Mouse (Mus musculus) spleen, embryonic (tissue): ENCODE data around the gene Znrf1.

ENCODE experiments used
- CTCF ChIA-PET: fragments of 350-600 bp; sonication (Branson Sonifier 250); formaldehyde crosslinking; loops from one replicate; lab custom pipeline; 2022; lab: Charles Lee

Gene Znrf1

DNA sequence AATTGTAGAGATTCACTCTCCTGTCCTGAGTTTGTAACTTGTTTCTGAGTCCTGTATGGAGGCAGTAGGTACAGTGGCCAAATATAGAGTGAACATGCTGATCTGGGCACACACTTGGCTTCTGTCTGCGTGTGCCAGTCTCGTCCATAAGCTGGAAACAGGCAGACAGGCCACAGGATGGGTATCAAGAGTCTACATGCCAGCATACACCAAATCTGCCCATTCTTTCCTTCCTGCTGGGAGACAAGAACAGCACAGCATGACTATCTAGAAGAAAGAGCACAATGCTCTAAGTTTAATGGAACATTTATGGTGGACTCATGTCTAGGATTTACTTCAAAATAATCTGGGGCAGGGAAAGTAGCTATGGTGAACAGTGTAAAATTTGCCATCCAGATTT, 59.1 kb downstream of the Znrf1 start:
- CTCF ChIA-PET: no interaction called here

DNA sequence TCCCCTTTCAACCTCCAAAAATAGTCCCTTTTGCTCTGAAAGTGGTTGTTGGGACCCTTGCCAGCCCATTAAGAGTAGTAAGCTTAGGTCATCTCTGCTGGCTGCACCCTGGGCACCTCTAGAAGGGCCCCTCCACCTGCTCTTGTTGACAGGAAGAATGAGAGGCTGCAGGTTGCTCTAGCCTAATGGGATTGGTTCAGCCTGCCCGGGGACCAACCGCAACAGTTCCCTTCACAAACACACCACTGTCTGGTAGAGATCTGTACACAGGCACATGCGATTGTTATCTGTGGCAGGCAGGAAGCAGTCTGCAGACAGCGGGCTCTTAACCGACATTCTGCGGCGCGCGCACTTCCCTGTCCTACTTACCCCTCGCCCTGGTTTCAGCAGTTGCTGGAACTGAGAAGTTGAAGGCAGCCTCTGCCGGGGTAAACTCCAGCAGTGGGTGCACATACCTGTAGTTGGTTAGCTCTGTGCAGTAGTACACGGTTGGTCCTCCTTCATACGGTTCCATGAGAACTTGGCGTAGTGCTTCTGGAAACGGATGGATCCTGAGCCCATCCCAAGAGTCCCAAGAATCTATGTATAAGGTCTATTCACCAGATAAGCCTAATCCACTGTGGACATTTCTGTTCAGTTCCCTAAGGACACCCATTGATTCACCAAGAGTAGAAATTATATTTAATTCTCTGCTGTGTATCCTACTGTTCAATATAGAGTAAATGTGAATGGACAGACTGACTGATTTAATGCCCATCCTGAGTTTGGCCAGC, 60.0 kb downstream of the Znrf1 start:
- CTCF ChIA-PET: no interaction called here

DNA sequence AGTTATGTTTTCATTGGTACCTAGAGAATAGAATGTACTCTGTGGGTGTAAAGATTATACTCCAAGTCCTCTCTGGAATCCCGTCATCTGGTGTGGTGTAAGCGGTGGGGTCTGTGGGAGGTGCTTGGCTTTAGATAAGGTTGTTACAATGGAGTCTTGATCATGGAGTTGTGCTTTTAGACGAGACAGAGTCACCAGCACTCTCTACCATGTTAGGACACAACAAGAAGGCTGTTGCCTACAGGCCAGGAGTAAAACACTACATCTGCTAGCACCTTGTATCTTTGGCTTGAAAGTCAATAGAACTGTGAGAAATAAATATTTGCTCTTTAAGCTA, 60.6 kb downstream of the Znrf1 start:
- CTCF ChIA-PET: no interaction called here

DNA sequence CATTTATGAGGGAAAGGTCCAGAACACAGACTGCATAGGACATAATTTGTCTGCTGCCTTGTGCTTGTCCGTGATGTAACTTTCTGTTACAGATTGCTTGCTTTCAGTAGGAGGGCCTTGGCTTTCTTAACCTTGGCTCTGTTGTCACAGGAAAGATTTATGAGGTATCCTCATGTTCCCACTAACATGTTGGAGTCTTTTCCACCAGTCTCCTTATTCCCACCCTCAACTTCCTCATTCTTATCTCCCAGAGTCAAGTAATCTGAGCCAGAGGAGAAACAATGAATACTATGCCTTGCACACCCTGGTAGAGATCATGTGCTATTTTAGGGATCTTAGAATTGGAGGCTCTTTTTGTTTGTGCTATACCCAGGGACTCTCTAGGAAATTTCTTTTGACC, 61.4 kb downstream of the Znrf1 start:
- CTCF ChIA-PET: no interaction called here

DNA sequence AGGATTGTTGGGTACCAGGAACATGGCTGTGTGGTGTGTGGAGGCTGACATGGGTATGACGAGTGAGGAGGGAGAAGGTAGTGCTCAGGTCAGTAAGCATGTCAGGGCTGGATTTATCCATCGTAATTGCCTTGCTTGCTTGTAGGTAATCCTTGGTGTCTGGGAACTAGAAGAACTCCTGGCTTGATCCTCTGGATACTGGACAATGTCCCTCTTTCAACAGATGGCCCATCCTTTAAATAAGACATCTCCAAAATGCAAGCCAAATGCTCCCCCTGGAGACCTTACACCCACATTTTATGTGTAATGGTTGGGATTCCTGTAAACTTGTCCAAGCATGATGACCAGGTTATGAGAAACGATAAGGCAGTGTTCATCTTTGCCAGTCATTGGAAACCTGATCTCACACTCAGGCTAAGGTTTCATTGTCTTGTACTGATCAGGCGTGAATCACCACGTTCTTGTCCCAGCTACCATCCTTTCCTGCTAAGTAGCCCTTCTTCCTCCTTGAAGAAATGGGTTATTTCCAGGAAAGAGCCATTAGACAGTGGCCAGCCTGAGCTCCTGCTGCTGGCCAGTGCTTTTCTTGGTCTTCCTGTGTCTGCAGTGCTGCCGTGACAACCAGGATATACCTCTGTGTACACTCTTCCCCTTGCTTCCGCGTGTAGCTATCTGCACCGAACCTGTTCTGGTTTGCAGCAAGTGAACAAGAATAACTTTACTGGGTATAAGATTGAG, 64.0 kb downstream of the Znrf1 start:
- CTCF ChIA-PET: interaction anchor here (0.6 kb wide), 1 partner anchor 60 kb away, joined by 20 read pairs; no protein-coding TSS in a partner anchor

DNA sequence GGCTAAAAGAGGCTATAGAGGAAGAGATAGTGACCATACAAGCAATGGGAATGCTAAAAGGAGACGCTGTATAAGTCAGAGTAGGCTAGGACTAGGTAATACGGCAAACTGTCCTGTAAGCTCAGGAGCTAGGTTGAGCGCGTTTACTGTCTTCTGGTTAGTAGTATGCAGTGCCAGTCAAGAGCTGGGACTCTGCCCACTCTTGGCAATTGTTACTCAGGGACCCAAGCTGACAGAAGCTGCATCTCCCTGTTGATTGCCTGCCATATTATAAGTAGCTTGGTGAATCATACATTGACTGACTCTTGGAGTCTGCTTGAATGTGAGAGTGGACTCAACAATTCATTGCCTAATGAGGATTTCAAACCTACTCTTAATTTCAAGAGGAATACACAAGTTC, 66.2 kb downstream of the Znrf1 start:
- CTCF ChIA-PET: interaction anchor here (0.7 kb wide), 1 partner anchor 14 kb away, joined by 4 read pairs; no protein-coding TSS in a partner anchor

DNA sequence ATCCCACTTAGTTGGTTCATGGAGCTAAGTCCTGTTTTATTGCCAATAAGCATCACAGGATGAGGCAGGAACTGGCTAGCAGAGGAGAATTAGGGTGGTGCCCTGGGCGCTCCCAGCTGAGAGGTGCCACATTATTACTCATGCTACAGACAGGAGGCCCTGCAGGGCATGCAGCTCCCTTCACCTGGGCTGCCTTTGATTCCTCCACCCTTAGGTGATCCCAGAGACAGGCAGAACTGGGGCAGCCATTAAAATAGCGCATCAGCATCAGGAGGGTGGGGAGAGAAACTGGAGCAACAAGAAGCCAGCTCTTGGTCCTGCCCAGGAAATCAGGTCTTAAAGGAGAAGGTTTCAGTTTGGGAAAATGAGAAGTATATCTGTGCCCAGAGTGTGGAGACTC, 69.1 kb downstream of the Znrf1 start:
- CTCF ChIA-PET: interaction anchor here (0.6 kb wide), 1 partner anchor 70 kb away, joined by 37 read pairs; no protein-coding TSS in a partner anchor

DNA sequence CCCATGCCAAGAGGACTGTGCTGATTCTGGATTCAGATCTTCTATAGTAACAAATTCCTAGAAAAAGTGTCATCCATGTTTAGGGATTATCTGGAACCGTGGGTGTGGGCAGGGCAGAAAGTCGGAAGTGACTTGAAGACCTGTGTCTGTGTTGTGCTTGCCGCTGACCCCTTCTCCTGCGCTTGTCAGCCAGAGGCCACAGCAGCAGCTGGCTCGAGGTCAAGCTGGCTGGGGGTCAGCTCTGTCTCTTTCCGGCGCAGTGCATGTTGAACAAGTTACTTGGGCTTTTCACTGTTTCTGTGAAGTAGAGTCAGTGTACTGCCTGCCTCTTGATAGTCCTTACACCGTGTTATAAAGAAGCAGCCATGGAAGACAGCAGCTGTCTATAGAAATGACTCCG, 71.1 kb downstream of the Znrf1 start:
- CTCF ChIA-PET: no interaction called here

DNA sequence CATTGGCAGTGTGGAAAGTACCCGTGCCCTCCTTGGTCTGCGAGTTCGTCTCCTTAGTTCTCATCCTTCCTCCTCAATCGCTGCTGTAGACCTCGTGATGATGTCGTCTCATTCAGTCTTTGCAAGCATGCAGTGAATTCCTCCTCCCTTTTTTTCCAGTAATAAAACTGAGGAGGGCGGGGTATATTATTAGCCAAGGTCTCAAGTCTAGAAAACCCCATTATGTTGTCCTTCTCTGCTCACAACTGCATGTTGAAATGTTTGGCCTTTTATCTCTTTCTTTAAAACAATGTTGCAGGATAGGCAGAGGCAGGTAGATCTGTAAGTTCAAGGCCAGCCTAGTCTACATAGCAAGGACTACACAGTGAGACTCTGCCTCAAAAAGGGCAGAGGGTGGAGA, 71.5 kb downstream of the Znrf1 start:
- CTCF ChIA-PET: no interaction called here

DNA sequence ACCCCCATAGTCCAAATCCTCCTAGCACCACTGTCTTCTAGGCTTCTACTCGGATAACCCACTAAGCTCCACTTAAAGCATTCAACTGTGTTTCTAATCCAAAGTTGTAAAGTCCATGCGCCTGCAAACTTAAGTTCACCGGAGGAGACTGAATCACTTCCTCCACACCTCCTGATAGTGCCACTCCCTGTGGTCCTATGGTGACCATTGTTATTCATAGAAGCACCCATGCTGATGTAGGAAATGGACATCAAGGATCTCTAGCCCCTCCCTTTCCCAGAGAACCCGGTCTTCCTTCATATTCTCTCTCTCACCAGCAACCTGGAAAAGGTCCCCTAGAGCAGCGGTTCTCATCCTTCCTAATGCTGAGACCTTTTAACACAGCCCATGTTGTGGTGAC, 77.3 kb downstream of the Znrf1 start:
- CTCF ChIA-PET: no interaction called here

DNA sequence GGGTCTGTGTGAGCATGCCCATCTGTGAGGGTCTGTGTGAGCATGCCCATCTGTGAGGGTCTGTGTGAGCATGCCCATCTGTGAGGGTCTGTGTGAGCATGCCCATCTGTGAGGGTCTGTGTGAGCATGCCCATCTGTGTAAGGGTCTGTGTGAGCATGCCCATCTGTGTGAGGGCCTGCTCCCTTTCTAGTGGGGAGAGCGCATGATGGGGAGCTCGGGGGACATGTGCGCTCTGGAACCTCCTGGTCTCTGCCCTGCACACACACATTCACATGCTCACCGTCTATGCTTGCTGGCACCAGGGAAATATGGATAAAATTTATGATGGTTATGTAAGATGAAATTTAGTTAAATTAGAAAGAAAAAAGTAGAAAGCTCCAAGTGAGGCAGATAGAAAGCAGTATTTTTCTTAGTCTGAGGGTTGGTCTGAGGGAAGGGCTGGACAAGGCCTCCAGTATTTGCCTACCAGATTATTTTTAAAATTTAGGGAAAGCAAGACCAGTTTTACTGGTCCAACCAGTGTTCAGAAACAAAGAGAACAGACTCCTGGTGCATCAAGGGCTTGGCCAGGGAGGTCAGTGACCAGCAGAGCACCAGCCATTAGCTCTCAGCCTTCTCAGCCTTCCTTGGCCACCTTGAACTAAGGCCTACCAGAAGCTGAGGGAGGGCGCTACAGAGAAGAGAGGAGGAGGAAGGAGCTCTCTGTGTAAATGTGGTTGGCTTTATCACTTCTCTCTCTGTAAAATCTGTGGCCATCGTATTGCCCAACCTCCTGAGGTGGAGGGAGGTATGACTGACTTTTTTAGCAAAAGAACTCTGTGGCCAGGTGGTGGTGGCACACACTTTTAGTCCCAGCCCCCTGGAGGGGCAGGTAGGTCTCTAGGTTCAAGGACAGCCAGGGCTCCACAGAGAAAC, 79.1 kb downstream of the Znrf1 start:
- CTCF ChIA-PET: interaction anchor here (1.1 kb wide), 1 partner anchor 15 kb away, joined by 3 read pairs; the partner anchor contains the start of gene Ldhd

DNA sequence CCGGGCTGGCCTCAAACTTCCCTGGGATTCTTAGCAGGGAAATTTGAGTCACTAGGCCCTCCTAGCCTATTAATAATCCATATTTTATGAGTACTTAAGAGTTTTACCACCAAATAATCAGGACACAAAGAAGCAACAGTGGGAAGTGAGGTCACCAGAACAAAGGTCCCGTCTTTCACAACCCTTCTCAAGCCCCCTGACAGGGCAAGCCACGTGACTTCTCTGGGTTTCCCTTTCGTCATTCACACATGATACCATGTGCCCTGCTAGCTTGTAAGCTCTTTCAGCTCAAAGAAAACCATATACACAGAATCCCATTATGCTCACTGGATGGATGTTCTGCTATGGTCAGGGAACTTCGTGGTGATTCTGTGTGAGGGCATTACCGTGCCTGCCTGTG, 81.9 kb downstream of the Znrf1 start:
- CTCF ChIA-PET: no interaction called here

DNA sequence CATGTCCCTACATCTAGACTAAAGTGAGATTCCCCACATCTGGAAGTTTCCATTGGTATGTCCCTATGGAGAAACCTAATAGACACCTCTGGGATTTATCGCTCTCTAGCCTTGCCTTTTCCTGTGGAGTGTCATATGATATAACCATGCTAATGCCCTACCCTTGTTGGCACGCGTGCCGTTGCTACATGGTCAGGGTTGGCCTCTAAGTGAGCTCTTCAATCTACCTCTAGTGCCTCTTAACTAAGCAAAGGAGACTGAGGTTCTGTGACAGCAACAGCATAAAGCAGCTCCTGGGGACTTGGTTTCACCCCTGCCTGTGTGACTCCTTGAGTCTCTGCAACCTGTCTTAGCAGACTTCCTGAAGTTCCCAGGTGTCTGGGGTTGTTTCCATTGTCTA, 82.4 kb downstream of the Znrf1 start:
- CTCF ChIA-PET: no interaction called here

DNA sequence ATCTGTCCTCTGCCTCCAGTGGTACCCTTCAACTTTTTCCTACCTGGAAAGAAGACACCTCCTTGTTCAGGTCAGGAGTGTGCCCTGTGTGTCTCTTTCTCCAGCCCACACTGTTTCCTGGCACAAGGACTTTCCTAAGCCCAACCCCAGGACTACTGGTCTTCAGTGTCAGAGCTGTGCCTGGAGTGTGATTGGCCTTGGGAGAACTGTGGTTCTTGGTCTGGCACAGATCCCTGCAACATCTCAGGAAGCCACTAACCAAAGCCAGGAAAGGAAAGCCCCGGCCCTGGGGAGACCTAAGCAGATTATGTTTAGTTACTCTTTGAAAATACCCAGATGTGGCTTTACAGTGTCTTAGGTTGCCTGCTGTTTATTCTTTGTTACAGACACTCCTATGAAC, 84.0 kb downstream of the Znrf1 start:
- CTCF ChIA-PET: interaction anchor here (1.2 kb wide), 1 partner anchor 44 kb away, joined by 3 read pairs; no protein-coding TSS in a partner anchor

DNA sequence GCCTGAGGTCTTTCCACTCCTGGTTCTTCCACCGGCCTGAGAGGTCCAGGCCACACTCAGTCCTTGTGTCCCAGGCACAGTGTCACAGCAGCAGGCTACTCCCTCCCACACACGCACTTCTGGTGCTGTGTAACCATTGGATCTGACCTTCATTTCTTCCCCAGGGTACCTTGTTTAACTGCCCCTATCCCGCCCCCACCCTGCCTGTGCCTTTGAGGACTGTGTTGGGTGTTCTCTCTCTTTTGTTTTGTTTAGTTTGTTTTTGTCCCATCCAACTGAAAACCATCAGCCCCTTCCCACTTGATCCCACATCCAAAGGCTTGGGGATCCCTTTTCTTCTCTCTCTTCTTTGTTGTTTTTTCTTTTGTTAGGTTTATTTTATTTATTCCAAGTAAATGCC, 86.2 kb downstream of the Znrf1 start:
- CTCF ChIA-PET: no interaction called here

DNA sequence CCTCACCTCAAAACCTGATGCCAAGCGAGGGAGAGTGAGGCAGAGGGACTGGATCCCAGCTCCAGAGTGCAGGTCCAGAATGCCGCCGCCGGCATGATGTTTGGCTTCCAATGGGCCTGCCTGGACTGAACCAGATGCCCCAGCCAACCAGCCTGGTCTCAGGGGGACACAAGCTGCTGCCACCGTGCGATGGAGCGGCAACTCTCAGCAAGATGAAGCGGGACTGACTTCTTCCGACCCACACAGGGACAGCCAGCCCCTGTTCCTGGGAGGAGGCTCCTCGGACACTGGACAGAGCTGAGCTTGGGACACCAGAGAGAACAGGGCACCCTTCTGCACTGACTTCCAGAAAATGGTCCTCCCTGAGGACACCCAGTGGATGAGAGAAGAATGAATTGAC, 86.7 kb downstream of the Znrf1 start:
- CTCF ChIA-PET: interaction anchor here (1.4 kb wide), 1 partner anchor 59 kb away, joined by 3 read pairs; no protein-coding TSS in a partner anchor

DNA sequence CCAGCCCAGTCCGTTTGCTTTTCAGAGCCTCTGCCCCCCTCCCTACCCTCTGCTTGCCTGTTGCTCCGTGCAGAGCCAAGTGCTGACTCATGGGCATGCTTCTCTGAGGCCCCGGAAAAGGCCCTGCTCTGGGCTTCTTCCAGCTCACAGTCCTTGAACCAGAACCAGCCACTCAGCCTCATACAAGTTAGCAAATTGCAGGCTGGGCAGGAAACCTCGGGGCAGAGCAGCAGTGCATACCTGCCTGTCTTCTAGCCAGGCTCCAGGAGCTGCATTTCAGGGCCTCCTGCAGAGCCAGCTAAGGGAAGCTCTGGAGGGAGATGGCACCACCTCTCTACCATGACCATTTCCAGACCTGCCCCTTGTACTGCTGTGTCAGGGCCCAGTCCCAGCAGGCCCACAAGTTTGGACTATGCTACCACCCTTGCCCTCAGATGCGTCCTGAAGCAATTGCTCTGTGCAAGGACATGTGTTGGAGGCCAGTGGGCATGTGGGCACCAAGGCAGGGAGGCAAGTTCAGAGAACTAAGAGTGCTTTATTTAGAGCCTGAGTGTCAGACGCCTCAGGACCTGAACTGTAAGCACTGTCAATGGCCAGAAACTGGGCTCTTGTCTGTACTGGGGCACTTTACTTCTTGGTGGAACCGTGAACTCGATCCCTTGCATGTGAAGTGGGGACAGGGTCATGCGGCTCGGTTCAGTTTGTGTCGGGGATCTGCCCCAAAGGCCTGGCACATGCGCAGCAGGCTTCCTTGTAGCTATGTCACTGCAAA, 88.4 kb downstream of the Znrf1 start:
- CTCF ChIA-PET: interaction anchor here (0.5 to 1.4 kb wide), 3 partner anchors 60 to 91 kb away, joined by 3 read pairs; no protein-coding TSS in a partner anchor

DNA sequence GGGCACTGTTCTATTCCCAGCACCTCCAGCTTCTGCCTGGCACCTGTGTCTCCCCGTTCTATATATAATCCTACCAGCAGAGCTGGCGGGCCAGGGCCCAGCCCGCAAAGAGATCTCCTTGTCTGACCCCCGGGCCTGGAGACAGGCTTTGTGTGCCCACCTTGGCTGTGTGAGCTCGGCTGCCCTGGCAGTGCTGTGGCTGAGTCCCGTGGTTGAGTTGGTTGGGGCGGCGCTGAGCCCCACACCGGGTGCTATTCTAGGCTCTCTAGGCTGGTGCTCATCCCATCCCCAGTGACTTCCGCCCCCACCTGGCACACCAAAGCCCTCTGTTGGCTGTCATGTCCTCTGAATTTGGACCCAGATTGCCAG, 88.9 kb downstream of the Znrf1 start:
- CTCF ChIA-PET: interaction anchor here (0.6 kb wide), 1 partner anchor 179 kb away, joined by 3 read pairs; no protein-coding TSS in a partner anchor

DNA sequence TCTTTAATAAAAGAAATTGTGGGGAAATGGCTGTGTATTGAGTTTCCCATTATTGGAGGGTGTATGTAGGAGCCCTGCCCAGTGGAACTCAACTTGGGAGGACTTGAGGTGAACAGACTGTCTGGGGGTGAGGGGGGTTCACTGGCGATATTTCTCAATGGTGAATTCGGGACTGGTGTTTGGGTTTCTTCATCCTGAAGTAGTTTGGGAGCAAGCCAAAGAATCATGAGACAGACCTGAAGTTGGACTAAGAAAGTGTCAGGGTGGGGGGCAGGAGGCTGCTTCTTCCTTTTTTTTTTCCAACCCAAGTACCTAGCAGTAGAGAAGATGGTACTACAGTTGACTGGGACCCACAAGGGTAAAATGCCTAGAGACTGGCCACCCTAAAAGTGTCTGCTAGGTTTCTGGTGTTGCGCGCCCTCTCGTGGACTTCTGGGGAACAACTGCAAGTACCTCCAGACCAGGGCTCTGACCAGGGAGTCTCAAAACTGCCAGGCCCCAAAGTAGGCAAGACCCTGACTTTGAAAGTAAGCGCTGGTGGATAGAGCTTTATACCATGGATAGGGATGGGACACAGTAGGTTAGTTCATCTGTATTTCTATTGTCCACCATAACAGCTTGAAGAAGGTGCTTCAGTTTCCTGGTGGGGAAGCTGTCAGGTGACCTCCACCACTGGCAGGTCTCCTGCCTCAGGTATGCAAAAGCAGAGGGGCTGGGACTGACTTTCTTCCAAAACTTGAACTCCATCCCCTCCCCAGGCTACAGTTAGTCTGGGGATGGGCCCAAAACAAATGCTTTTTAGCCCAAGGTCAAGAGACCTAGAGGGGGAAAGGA, 90.0 kb downstream of the Znrf1 start:
- CTCF ChIA-PET: interaction anchor here (0.6 kb wide), 1 partner anchor 17 kb away, joined by 3 read pairs; no protein-coding TSS in a partner anchor

DNA sequence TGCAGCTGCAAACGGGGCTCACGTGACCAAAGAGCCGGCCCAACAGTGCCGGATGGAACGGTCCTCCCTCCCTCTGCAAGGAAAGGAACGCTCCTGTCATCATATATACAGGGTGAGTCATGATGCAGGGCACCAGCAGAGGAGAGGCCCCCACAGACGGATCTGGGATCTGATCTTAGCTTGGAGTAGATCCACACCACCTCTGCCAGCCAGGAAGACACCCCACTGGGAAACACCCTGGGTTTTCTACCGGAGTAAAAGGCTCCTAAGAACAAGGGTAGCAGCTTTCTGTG, 90.6 kb downstream of the Znrf1 start:
- CTCF ChIA-PET: interaction anchor here (0.5 to 0.6 kb wide), 2 partner anchors 18 to 58 kb away, joined by 3 to 4 read pairs; no protein-coding TSS in a partner anchor
